Mouse (Mus musculus): ENCODE data around the gene Pim2. TPM values are rescaled to one million over a fixed set of nuclear protein-coding genes. Genes with fewer than 3 reads are reported as not detected.

Gene Pim2
- polyA plus RNA-seq (2012; rRNA removed): 13.4 and 13.8 TPM in 2 replicates

DNA sequence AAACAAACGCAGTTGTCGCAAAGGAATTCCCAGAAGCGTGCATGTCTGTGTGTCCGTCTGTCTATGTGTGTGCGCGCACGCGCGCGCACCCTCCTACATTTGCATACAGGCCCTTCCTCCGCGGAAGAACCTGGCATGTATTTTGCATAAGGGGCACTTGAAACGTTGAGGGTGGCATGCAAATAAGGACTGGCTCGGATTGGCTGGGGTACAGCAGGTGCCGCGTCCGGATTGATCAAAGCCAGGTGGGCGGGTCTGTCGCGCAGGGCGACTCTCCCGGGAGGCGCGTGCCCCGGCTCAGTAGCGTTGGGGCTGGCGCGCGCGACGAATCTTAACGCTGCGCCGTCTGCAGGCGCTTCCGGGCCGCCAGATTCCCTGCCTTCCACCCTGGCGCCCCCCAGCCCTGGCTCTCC is at the start of gene Pim2:
Gene Pim2, plus strand, starts transcription at position 256 of the 413 bp plus-strand sequence.
- WGBS: 14% methylated on average over 38 of the region's 38 CpGs
- peak; percentile 40 for DNase-seq (ENCODE audit: low read depth, low spot score)

DNA sequence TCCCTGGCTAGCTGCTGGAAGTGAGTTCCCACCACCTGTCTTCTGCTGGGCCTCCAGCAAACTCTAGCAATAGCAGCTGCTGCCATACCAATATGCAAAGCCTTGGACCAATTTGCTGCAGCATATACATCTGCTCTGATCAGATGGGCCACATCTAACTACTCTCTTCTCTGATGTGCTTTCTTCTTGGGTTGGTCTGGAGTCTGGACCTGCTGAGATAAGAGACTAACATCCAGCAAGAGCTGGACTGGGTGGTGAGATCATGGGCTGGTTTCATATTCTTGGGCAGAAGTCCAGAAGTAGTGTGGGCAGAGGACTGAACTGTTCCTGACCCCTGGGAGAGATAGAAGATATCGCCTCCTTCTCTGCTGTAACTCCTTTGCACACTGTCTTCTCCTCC is 40.9 kb upstream of the Pim2 start:
- 71% methylated on average over 1 of the region's 1 CpGs for WGBS

DNA sequence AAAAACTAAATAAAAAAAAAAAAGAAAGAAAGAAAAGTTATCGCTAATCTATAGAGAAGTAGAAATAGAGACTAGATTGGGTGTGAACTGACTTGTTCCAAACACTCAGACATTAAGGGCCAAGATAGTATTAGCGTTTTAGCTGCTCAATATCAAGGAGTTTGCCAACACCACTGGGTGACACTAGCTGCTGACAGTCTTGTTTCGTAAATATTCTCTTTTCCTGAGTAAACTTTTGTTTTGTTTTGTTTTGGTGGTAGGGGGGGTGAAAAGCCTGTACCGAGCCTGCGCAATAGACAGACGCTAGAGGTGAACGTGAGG is 37.3 kb upstream of the Pim2 start:
- 21% methylated on average over 7 of the region's 7 CpGs for WGBS
- no peak for DNase-seq (ENCODE audit: low read depth, low spot score)

More for the DNA sequence above, 40.9 kb upstream of the Pim2 start:
- no peak for DNase-seq (ENCODE audit: low read depth, low spot score)

DNA sequence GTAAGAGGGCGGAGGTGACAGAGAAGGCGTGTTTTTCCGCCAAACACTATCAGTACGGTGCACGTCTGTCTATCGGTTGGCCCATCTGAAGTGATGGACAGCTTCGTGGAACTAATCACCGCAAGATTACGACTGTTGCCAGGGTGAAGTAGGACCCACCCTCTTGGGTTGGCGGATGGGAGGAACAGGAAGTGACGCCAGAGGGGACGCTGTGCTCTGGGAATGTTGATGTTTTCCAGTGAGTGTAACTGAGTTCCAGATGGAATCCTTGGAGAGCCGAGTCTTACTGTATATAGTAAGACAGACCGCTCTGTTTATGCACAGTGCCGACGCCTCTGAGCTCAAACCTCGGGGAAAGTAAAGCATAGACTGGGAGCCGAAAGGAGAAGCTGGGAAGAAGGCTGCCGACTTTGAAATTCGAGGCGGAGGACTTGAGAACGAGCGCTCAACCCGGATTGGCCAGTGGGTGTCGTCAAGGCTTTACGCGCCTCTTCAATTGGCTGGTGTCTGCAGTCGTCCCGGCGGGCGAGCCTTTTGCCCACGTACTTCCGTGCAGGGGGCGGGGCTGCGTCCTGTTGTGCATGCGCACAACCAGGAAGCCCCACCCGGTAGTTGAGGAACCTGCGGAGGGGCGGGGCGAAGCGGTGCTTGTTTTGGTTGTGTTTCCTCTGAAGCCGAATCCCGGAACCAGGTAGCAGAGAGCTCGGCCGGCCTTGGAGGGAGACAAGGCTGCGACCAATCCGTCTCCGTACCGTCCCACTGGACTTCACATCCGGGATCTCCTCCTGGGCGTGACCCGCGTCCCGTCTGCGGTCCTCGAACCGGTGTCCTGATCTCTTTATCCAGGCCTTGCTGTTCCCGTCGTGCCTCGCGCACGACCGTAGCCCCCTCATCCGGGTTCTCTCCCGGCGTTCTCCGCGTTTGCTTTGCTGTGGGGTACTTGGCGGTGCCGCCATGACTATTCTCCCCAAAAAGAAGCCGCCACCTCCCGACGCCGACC is 36.6 kb upstream of the Pim2 start, which contains the start of gene Otud5:
Gene Otud5, plus strand, starts transcription at position 202 of the 1,000 bp plus-strand sequence.
- WGBS: 16% methylated on average over 71 of the region's 74 CpGs
- DNase-seq (ENCODE audit: low read depth, low spot score): peak; percentile 59

DNA sequence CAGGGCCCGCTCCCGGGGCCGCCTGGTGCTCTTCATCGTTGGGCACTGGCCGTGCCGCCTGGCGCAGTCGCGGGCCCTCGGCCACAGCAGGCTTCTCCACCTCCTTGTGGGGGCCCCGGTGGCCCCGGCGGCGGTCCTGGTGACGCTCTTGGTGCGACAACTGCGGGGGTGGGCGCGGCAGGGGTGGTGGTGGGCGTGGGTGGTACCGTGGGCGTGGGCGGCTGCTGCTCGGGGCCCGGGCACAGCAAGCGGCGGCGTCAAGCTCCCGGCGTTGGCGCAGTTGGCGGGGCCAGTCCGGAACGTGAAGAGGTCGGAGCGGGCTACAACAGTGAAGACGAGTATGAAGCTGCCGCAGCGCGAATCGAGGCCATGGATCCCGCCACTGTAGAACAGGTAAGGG is 35.7 kb upstream of the Pim2 start:
- 18% methylated on average over 41 of the region's 42 CpGs for WGBS
- DNase-seq (ENCODE audit: low read depth, low spot score): no peak

DNA sequence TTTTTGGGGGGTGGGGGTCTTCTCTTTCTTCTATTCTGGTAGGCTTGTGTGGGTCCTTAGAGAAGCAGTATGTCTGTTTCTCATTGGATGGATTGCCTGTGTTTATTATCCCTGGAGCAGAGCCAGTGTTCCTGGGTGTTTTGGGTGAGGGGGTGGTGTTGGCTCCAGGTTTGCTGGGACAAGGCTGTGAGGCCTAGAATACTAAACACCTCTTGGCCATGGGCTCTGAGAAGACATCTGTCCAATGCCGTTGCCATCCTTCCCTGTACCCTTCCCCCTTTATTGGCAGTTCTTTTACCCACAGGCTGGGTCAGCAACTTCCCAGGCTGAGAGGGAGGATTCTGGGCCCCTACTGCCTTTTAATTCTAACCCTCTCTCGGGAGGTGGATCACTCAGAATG is 30.2 kb upstream of the Pim2 start:
- no peak for DNase-seq (ENCODE audit: low read depth, low spot score)
- WGBS: 70% methylated on average over 2 of the region's 2 CpGs

DNA sequence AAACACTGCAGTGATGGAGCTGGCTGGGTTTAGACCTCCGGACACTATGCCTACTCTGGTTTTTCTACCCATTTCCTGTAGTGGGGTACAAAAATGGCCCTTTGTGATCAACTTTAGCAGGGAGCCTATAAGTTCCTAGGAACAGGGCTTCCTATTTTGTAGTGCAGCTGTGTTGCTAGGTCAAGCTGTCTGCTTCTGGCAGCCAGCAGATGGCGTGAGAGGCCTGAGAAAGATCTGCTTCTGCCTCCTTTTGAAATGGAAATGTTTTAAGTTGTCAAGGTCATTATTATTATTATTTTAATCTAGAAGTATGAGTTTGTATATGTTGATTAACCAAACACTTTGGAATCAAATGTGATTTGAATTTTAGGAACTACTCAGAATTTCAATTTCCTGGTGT is 23.5 kb upstream of the Pim2 start:
- DNase-seq (ENCODE audit: low read depth, low spot score): no peak
- WGBS: 26% methylated on average over 2 of the region's 2 CpGs

DNA sequence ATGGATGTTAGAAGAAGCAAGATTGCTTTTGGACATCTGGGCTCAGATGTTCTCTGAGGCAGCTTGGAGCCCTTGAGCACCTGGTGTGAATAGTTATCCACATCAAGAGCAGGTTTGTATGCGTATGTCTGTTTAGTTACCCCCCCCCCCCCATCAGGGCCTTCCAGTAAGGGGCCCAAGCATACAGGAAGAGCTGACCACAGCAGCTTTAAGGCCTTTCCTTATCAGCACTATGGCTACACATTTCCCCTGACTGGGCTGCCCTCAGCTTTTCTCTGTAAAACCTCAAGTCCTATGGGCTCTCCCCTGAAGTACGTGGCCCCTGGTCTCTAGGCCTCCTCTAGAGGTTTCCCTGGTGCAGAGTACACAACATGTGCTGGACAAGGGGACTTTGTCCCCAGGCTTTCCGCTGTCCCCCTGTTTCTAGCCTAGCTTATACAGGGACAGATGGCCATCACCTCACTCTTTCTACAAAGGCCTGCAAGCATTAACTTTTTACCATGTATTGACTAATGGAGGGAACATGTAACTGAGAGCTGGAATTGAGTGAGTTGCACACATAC is 18.8 kb upstream of the Pim2 start:
- WGBS: 83% methylated on average over 3 of the region's 3 CpGs
- DNase-seq (ENCODE audit: low read depth, low spot score): no peak

DNA sequence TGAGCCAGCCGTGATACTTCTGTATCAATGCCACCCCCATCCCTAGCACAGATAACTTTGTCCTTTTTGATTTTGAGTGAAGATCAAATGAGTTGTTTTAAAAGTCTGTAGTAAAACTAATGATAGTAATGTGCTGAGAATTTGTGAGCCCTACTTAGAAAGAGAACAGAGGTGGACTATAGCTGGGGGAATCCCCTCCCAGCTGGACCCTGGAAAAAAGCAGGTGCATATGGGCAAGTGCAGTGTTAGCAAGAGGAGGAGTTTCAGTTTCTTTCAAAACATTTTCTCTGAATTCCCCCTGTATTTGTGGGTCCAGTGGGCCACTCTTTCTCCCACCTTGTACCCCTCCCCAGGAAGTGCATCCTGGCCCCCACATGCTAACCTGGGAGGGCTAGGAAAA is 14.9 kb upstream of the Pim2 start:
- WGBS: 81% methylated on average over 1 of the region's 1 CpGs
- DNase-seq (ENCODE audit: low read depth, low spot score): no peak

DNA sequence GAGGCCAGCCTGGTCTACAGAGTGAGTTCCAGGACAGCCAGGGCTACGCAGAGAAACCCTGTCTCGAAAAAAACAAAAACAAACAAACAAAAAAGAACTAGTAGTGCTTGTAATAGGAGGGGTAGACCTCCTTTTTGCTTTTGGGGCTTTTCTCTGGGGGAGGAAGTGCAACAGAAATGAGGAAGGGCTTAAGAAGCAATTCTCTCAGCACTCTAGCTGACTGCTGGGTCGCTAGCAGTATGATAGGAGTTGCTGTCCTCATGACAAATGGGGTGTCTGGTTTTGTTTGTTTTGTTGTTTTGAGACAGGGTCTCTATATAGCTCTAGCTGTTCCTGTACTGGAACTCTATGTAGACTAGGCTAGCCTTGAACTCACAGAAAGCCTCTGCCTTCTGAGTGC is 13.5 kb upstream of the Pim2 start:
- WGBS: 78% methylated on average over 3 of the region's 3 CpGs

DNA sequence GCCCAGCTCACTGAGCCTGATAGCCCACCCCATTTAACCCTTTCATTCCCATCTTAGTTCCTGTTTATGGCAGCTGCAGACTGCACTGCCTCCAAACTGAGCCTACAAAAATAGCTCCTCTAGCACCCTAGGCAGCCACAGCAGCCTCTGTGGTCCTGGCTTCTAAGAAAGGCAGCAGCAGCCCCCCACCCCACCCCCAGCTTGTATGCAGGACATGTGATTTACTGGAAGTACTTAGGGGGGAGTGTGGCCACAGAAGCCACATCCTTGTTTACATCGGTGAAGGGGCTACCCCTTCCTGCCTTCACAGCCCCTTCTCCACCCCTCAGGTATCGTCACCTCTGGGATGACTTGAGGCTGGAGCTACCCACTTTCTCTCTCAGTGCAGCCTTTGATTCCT is 12.7 kb upstream of the Pim2 start:
- no peak for DNase-seq (ENCODE audit: low read depth, low spot score)
- WGBS: 72% methylated on average over 2 of the region's 2 CpGs

More for the DNA sequence above, 13.5 kb upstream of the Pim2 start:
- DNase-seq (ENCODE audit: low read depth, low spot score): no peak

DNA sequence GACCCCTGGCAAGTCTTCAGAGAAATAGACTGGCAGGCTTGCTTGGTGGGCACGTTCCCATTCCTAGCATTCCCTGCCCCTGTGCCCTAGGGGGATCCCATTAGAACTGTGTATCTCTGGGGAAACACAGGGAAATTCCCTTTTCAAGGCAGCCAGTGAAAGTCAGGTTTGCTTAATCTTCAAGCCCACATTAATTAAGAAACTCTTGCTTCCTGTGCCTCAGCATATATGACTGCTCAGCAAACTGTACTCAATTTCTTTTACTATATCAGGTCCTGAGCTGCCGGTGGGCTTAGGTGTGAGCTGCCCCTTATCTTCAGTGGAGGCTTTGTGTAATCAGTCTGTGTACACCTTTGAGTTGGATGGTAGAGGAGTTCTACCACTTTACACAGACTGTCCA is 12.3 kb upstream of the Pim2 start:
- 56% methylated on average over 2 of the region's 2 CpGs for WGBS
- DNase-seq (ENCODE audit: low read depth, low spot score): no peak

DNA sequence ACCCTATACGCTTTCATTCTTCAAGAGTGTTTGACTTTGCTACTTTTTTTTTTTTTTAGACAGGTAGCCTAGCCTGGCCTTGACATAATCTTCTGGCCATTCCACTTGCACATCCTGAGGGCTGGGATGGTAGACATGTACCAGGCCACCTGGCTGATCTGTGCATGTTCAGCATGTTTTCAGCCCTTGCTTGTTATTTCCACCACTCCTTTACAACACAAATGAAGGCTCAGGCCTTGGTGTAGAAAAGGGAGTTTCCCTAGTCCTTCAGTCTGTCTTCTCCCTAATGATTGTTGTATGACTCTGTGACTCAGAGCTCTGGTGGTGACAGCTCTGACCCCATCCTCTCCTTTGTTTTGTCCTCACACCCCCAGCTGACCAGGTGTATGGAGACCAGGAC is 10.9 kb upstream of the Pim2 start:
- DNase-seq (ENCODE audit: low read depth, low spot score): no peak

DNA sequence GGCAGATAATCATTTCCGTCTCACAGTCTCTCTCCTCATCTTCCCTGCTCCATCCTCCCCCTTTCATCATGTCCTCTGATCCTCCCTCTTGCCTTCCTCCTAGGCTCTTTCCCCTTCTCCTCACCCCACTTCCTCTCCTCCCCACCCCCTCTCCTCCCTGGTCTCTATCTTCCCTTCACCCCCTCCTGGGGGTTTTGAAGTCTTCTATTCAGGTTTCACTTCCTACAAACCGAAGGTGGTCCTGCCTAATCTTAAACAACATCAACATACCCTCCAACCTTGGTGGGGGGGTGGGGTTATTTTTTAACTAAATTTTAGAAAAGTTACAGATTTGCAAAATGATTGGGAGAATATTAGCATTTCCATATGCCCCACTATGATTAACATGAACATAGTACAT is 9.6 kb upstream of the Pim2 start:
- 73% methylated on average over 2 of the region's 2 CpGs for WGBS
- no peak for DNase-seq (ENCODE audit: low read depth, low spot score)

More for the DNA sequence above, 10.9 kb upstream of the Pim2 start:
- WGBS: 92% methylated on average over 1 of the region's 1 CpGs

DNA sequence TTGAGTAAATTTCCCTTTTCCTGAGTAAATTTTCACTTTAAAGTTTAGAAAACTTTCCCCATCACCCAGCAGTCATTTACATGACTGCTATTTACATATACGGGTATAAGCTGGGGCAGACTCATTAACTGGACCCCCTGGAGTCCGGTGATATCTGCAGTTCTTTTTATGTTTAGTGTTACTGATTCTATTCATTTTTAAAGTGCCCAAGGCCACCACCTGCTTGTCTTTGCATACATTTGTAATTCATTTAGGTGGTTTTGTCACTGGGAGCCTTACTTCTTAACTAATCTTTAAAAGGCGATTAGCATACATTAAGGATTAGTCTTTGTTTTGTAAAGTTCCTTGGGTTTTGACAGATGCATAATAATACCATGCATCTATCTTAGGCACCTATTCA is 8.2 kb upstream of the Pim2 start:
- DNase-seq (ENCODE audit: low read depth, low spot score): no peak
- WGBS: 59% methylated on average over 3 of the region's 3 CpGs

DNA sequence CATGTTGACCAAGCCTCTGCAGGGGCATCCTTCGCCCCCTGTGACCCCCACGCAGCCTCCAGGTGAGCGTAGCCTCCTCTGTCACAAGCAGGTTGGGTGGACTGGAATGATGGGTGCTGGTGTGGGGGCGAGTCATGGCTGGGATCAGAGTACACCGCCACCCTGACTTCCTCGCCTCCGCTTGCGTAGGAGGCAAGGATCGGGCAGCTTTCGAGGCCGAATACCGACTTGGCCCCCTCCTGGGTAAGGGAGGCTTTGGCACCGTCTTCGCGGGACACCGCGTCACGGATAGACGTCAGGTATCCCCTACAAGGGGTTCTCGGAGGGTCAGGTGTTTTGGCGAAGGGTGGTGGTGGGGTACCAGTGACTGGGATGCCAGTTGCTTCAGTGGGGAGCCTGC is 433 bp downstream of the Pim2 start:
- no peak for DNase-seq (ENCODE audit: low read depth, low spot score)
- WGBS: 22% methylated on average over 21 of the region's 21 CpGs

DNA sequence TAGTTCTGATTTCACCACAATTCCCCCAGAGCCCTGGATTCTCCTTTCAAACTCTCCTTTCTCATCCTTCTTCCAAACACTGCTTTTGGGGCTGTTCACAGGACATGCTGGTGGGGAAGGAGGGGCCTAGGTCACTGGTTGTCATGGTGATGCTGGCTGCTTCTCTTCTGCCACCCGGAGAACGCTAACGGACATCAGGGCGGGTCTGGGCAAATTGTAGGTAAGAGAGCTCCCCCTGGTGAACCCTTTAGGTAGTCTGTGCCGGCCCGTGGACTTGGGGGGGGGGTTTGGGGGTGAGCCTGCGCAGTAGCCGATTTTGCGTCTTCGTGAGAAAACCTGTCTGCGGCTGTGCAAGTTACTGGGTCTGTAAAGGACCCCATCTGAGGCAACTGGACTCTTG is 1.8 kb downstream of the Pim2 start:
- 16% methylated on average over 11 of the region's 11 CpGs for WGBS
- no peak for DNase-seq (ENCODE audit: low read depth, low spot score)

DNA sequence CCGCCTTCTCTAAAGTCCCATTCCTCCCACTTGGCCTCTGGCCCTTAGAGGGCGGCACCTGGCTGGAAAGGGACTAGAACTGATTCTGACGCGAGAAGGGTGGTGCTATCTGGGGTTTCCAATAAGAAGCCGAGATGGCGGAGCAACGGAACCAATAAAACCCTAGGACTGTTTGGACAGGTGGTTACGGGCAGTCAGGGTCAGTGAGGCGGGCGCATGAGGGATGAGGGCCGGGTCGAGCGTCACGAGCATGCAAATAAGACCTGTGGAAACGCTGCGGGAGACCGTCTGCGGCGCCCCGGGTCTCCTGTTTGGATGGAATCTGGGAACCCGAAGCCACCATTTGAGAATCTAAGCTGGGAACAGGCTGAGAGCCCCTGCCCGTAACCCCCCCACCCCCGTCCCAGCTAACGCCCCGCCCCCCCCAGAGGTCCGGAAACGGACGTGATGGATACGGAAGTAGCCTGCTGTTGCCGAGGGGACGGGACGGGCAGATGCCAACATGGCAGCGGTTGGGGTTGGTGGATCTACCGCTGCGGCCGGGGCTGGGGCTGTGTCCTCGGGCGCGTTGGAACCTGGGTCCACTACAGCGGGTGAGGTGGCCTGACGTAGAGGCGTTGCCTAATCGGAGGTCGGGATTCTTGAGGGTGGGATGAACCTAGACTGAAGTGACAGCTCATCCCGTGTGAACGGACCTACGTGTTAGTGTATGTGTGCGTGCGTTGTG is 5.9 kb downstream of the Pim2 start, which contains the start of gene Slc35a2:
Gene Slc35a2, plus strand, starts transcription at position 188 of the 727 bp plus-strand sequence.
- DNase-seq (ENCODE audit: low read depth, low spot score): peak; percentile 80
- WGBS: 15% methylated on average over 43 of the region's 49 CpGs

DNA sequence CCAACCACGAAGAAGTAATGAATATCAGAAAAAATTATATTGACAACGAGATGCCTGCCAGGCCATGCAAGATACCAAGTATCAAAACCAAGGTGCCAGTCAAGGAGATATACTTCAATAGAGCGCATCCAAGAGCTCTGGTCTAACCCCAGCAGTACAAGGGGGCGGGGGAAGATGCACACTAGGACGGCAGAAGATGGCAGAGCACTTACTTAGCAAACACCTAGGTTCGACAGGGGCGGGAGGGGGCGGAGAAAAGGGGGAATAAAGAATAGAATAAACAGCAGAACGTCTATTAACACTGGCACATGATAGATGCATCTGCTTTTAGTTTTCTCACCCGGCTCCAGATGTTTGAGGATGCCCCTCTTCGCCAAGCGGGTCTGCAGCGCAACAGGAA is 20.1 kb downstream of the Pim2 start:
- DNase-seq (ENCODE audit: low read depth, low spot score): no peak
- 30% methylated on average over 13 of the region's 13 CpGs for WGBS

Data from large intestine, adult 2 months (tissue).